Mouse (Mus musculus) 3134 (cell line): ENCODE data around the gene Tenm2.
A peak's percentile ranks its signal among the peaks of the same experiment; 100 is the strongest.

Experiments
- DNase-seq: peaks from one replicate; pipeline ENCODE4 v3.0.0-alpha.2; 2011; ENCODE audit warnings: low spot score; ENCODE audit not compliant: insufficient read length; ENCODE audit errors: extremely low read depth

Tenm2 gene

GRCm38 (mm10) chr11:37235914-37236600 is at the start of gene Tenm2:
Tenm2 (minus strand) TSS chr11:37235964.
- DNase-seq = peak; percentile 11

GRCm38 (mm10) chr11:37285186-37285585 is 49.4 kb upstream of the Tenm2 start:
- no peak for DNase-seq

- DNase-seq = no peak
Observed at GRCm38 (mm10) chr11:37248796-37249195, 13.0 kb upstream of the Tenm2 start.

GRCm38 (mm10) chr11:37237096-37237725 is 1.4 kb upstream of the Tenm2 start:
- DNase-seq = no peak

GRCm38 (mm10) chr11:37236601-37237083 is 878 bp upstream of the Tenm2 start:
- peak; percentile 4 for DNase-seq

GRCm38 (mm10) chr11:37235021-37235795 is 556 bp downstream of the Tenm2 start:
- no peak for DNase-seq

- DNase-seq = no peak
Observed at GRCm38 (mm10) chr11:37227404-37227803, 8.4 kb downstream of the Tenm2 start.

- no peak for DNase-seq
Observed at GRCm38 (mm10) chr11:37226943-37227342, 8.8 kb downstream of the Tenm2 start.

GRCm38 (mm10) chr11:37222737-37223136 is 13.0 kb downstream of the Tenm2 start:
- DNase-seq = no peak

- no peak for DNase-seq
Observed at GRCm38 (mm10) chr11:37222056-37222455, 13.7 kb downstream of the Tenm2 start.

- no peak for DNase-seq
Observed at GRCm38 (mm10) chr11:37220921-37221320, 14.8 kb downstream of the Tenm2 start.

GRCm38 (mm10) chr11:37186132-37186531 is 49.6 kb downstream of the Tenm2 start:
- peak; percentile 1 for DNase-seq

GRCm38 (mm10) chr11:37177426-37177825 is 58.3 kb downstream of the Tenm2 start:
- DNase-seq = no peak

- DNase-seq = no peak
Observed at GRCm38 (mm10) chr11:37153933-37154880, 81.6 kb downstream of the Tenm2 start.

GRCm38 (mm10) chr11:37153382-37153781 is 82.4 kb downstream of the Tenm2 start:
- DNase-seq = no peak

GRCm38 (mm10) chr11:37150011-37150410 is 85.8 kb downstream of the Tenm2 start:
- DNase-seq = no peak

GRCm38 (mm10) chr11:37143996-37144395 is 91.8 kb downstream of the Tenm2 start:
- no peak for DNase-seq

GRCm38 (mm10) chr11:37143478-37143877 is 92.3 kb downstream of the Tenm2 start:
- DNase-seq = no peak

- no peak for DNase-seq
Observed at GRCm38 (mm10) chr11:37128893-37129292, 106.9 kb downstream of the Tenm2 start.

GRCm38 (mm10) chr11:37118058-37118457 is 117.7 kb downstream of the Tenm2 start:
- DNase-seq = no peak
